Mouse (Mus musculus) forebrain, embryonic 15.5 days (tissue): Measurements from ENCODE around the gene Fry. TPM values are rescaled to one million over a fixed set of nuclear protein-coding genes. Genes with fewer than 3 reads are reported as not detected.
A peak's percentile ranks its signal among the peaks of the same experiment; 100 is the strongest.

Source experiments
- ATAC-seq: fragments of 200-750 bp; cut with Nextera tagmentation; replicated peaks from 2 replicates; pipeline ENCODE4 v1.8.0; 2017; ENCODE audit warnings: mild to moderate bottlenecking, moderate TSS enrichment, moderate library complexity
- H3K27ac ChIP-seq: fragments of 300-500 bp; sonication (generic); replicated peaks from 2 replicates; pipeline ENCODE4 v1.5.1; 2015; ENCODE audit warnings: mild to moderate bottlenecking, inconsistent platforms
- H3K27me3 ChIP-seq: fragments of 300-500 bp; sonication (generic); 2 replicates; pipeline ENCODE4 v1.6.1; 2015; ENCODE audit warnings: inconsistent platforms
- H3K36me3 ChIP-seq: fragments of 300-500 bp; sonication (generic); 2 replicates; pipeline ENCODE4 v1.6.1; 2015; ENCODE audit warnings: mild to moderate bottlenecking, inconsistent platforms
- H3K4me1 ChIP-seq: fragments of 300-500 bp; sonication (generic); 2 replicates; pipeline ENCODE4 v1.6.1; 2015; ENCODE audit warnings: inconsistent platforms
- H3K4me2 ChIP-seq: fragments of 300-500 bp; sonication (generic); replicated peaks from 2 replicates; pipeline ENCODE4 v1.6.1; 2015; ENCODE audit warnings: mild to moderate bottlenecking, inconsistent platforms
- H3K4me3 ChIP-seq: fragments of 300-500 bp; sonication (generic); 2 replicates; pipeline ENCODE4 v1.5.1; 2015; ENCODE audit warnings: mild to moderate bottlenecking, inconsistent platforms
- H3K9ac ChIP-seq: fragments of 300-500 bp; sonication (generic); replicated peaks from 2 replicates; pipeline ENCODE4 v1.6.1; 2015; ENCODE audit warnings: mild to moderate bottlenecking, inconsistent platforms
- H3K9me3 ChIP-seq: fragments of 300-500 bp; sonication (generic); 2 replicates; pipeline ENCODE4 v1.6.1; 2016; ENCODE audit warnings: inconsistent platforms
- WGBS: fragments of 180-500 bp; shearing (Covaris S2); methylation state at CpG from one replicate; pipeline ENCODE4 v1.1.7; 2015; ENCODE audit warnings: mixed read lengths; 5-methylcytosine and 5-hydroxymethylcytosine counted together
- polyA plus RNA-seq: library from polyadenylated mRNA; unstranded; fragments of >200 nt; fragmentation: Nextera tagmentation; extraction: Ambion mirVana; gene quantifications from 2 replicates; pipeline ENCODE4 v1.2.1, GENCODE M21; 2015

The Fry gene
- polyA plus RNA-seq, 1 experiment from 2014 or later = 36.3 TPM

DNA sequence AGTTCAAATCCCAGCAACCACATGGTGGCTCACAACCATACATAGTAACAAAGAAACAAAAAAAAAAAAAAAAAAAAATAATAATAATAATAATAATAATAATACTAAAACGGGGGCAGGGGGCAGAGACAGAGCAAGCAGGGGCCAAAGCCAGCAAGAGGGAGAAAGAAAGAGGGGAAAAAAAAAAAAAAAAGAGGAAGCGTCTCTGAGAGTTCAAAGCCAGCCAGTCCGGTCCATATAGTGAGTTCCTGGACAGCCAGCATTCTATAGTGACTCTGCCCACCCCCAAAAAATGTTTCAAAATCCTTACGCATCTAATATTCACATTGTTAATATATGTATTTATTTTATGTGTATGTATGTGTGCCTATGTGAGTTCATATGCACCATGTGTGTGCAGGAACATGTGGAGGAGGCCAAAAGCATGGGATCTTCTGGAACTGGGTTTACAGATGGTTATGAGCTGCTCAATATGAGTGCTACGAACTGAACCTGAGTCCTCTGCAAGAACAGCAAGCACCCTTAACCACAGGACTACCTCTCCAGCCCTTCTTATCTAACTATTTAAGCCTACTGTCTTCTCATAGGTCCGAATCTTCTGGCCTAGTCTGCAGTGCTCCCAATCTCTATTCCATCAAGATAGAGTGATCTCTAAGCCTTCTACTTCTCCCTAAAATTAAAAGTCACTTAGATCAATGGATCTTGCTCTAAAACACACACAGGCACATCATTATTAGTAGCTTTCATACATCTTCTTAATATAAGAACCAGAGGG lies 392.2 kb downstream of the Fry start:
- Histone ChIP-seq H3K9ac (no peak overlapping the region), H3K4me2 (no peak overlapping the region), H3K27ac (no peak overlapping the region), H3K36me3 (no peaks in the 10 kb centered on the region), H3K4me3 (no peak overlapping the region), H3K9me3 (no peaks in the 10 kb centered on the region), H3K27me3 (no peaks in the 10 kb centered on the region), H3K4me1 (no peaks in the 10 kb centered on the region)
- no peak for ATAC-seq
- 86% methylated on average over 6 of the region's 6 CpGs for WGBS

- Histone ChIP-seq H3K4me1 (no peaks in the 10 kb centered on the region), H3K4me3 (no peak overlapping the region), H3K36me3 (no peaks in the 10 kb centered on the region), H3K27me3 (no peaks in the 10 kb centered on the region), H3K27ac (no peak overlapping the region), H3K4me2 (no peak overlapping the region), H3K9me3 (no peaks in the 10 kb centered on the region), H3K9ac (no peak overlapping the region)
- ATAC-seq = no peak
- 77% methylated on average over 4 of the region's 4 CpGs for WGBS
Measured at GRCm38 (mm10) chr5:150513264-150513663, 394.8 kb downstream of the Fry start.

DNA sequence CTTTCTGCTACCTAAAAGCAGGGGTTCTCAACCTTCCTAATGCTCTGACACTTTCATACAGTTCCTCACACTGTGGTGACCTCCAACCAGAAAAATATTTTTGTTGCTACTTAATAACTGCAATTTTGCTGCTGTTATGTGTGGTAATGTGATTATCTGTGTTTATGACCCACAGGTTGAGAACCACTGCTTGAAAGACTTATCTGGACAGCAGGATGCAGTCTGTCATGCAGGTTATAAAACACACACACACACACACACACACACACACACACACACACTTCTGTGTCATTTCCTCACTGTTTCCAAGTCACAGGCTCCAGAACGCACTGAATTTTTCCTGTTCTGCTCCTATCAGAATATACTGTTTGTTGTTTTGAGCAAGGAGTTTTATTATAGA lies 395.6 kb downstream of the Fry start:
- no peak overlapping the region for H3K27ac ChIP-seq

DNA sequence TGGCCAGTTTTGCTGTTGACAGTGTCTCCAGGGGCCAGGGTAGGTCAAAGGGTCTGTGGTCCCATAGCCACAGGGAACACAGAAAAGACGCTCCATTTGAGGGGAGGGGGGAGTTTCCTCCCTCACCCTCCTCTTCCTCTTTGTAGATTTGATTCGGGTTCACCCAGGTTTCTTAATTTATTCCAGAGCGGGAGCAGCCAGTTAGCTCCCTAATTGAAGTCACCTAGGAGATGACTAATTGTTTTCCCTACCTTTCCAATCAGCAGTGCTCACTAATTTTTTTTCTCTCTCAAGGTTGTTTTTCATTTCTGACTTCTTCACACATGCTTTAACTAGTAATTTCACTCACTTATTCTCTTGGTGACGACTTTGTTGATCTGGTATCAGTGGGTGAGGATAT lies 399.6 kb downstream of the Fry start, which contains the start of gene Zar1l:
Gene Zar1l (minus strand): TSS at position 101 of the 400 bp plus-strand sequence.
- Histone ChIP-seq H3K9me3 (no peaks in the 10 kb centered on the region), H3K4me1 (peaks cover 7% of the 10 kb centered on the region), H3K4me3 (no peak within 1 kb of the TSS), H3K27ac (no peak within 1 kb of the TSS), H3K4me2 (no peak within 1 kb of the TSS), H3K9ac (no peak within 1 kb of the TSS), H3K27me3 (no peaks in the 10 kb centered on the region), H3K36me3 (no peaks in the 10 kb centered on the region)
- ATAC-seq = no peak
- WGBS = 38% methylated on average over 4 of the region's 4 CpGs

More for the DNA sequence above, 395.6 kb downstream of the Fry start:
- H3K4me2 ChIP-seq = no peak overlapping the region
- whole genome bisulfite sequencing = 91% methylated on average over 1 of the region's 1 CpGs
- H3K9ac ChIP-seq = no peak overlapping the region
- no peaks in the 10 kb centered on the region for H3K9me3 ChIP-seq
- H3K27me3 ChIP-seq = no peaks in the 10 kb centered on the region
- no peak overlapping the region for H3K4me3 ChIP-seq
- H3K36me3 ChIP-seq = no peaks in the 10 kb centered on the region
- no peaks in the 10 kb centered on the region for H3K4me1 ChIP-seq
- ATAC-seq = no peak

GRCm38 (mm10) chr5:150519551-150519950 lies 401.1 kb downstream of the Fry start:
- Histone ChIP-seq H3K9ac (no peak overlapping the region), H3K36me3 (no peaks in the 10 kb centered on the region), H3K27ac (no peak overlapping the region), H3K9me3 (no peaks in the 10 kb centered on the region), H3K4me1 (peaks cover 11% of the 10 kb centered on the region), H3K4me2 (no peak overlapping the region), H3K4me3 (no peak overlapping the region), H3K27me3 (no peaks in the 10 kb centered on the region)
- WGBS = 88% methylated on average over 1 of the region's 1 CpGs
- no peak for ATAC-seq

DNA sequence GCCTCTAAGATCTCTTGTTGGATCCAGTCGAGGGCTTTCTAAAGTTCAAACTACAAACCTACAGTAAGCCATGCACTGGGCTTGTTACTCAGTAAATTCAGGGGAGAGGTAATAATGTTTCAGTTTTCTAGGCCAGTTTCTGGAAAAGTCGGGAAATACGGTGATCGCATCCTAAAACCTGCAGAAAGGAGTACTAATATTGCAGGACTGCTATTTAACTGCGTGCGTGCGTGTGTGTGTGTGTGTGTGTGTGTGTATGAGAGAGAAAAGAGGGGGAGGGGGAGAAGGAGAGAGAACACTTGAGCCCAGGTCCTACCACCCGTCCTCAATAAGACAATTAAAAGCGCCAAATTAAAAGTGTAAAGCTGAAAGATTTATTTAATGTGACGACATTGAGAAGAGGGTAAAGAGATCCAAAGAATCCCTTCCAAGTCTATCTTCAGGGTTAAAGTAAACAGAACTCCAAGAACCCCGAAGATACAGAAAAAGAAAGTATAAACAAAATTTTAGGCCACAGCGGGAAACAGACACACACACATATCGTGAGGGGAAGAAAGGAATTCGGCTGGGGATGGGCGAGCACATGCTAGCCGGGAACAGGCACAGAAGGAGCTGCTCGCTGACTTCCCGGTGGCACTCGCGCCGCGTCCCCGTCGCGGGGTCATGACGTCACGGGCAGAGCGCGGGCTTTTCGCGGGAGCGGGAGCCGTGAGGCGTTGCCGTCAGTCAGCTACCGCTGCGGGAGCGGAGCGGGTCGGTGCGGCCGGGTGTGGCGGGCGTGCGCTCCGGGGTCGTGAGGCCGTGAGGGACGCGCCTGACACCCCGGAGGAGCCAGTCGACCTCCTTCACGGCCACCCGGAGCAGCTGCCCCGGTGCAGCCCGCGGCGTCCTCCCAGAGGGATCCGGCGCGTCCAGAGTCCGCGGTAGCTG lies 403.8 kb downstream of the Fry start, which contains the start of gene Brca2:
Gene Brca2 (plus strand): TSS at position 694 of the 930 bp plus-strand sequence.
- Histone ChIP-seq H3K9ac (peak within 1 kb of the TSS; percentile 73), H3K4me2 (peak within 1 kb of the TSS; percentile 54), H3K27ac (peak within 1 kb of the TSS; percentile 67), H3K36me3 (no peaks in the 10 kb centered on the region), H3K4me1 (peaks cover 11% of the 10 kb centered on the region), H3K27me3 (no peaks in the 10 kb centered on the region), H3K9me3 (no peaks in the 10 kb centered on the region), H3K4me3 (peak within 1 kb of the TSS; percentile 64)
- peak; percentile 96 for ATAC-seq
- 4% methylated on average over 63 of the region's 63 CpGs for WGBS

DNA sequence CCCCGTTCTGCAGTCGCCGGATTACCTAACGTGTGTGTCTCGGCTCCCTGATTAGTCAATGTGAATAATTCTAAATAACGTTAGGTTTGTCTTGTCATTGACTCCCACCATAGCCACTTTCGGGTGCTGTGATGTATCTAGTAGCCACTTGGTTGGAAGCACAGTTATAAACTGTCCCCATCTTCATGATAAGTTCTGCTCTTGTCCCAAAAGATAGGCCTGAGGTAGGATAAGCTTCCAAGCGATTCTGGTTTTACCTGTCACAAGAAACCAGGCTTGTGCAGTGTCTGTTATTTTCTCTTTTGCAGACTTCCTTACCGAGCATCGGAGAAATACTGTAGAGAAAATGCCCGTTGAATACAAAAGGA lies 404.4 kb downstream of the Fry start:
- H3K9ac ChIP-seq = peak overlapping the region; percentile 73
- H3K4me1 ChIP-seq = peaks cover 11% of the 10 kb centered on the region
- no peaks in the 10 kb centered on the region for H3K27me3 ChIP-seq
- H3K36me3 ChIP-seq = no peaks in the 10 kb centered on the region
- H3K4me2 ChIP-seq = peak overlapping the region; percentile 54
- H3K4me3 ChIP-seq = peak overlapping the region; percentile 64
- 6% methylated on average over 11 of the region's 11 CpGs for whole genome bisulfite sequencing
- ATAC-seq = no peak
- H3K9me3 ChIP-seq = no peaks in the 10 kb centered on the region
- peak overlapping the region; percentile 67; the same call in 1 of the 2 replicates for H3K27ac ChIP-seq

DNA sequence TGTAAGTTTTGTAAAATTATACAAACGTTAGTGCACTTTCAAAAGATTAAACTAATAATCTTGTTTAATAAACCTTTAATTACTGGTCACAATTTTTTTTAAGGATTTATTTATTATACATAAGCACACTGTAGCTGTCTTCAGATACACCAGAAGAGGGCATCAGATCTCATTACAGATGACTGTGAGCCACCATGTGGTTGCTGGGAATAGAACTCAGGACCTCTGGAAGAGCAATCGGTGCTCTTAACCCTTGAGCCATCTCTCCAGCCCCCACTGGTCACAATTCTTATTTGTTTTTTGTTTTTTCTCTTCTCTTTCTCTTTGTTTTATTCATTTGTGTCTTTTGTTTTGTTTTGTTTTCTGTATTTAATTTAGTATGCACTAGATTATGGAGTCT lies 406.8 kb downstream of the Fry start:
- Histone ChIP-seq H3K27ac (no peak overlapping the region), H3K4me2 (no peak overlapping the region), H3K27me3 (no peaks in the 10 kb centered on the region), H3K36me3 (no peaks in the 10 kb centered on the region), H3K4me3 (no peak overlapping the region), H3K9me3 (no peaks in the 10 kb centered on the region), H3K9ac (no peak overlapping the region), H3K4me1 (peaks cover 11% of the 10 kb centered on the region)
- WGBS = 84% methylated on average over 2 of the region's 2 CpGs
- ATAC-seq = no peak

DNA sequence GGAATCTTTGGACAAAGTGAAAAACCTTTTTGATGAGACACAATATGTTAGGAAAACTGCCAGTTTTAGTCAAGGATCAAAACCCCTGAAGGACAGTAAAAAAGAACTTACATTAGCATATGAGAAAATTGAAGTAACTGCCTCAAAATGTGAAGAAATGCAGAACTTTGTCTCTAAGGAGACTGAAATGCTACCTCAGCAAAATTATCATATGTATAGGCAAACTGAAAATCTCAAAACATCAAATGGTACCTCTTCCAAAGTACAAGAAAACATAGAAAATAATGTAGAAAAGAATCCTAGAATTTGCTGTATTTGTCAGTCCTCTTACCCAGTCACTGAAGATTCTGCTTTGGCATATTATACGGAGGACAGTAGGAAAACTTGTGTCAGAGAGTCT lies 422.9 kb downstream of the Fry start:
- Histone ChIP-seq H3K4me2 (no peak overlapping the region), H3K9ac (no peak overlapping the region), H3K27ac (no peak overlapping the region), H3K36me3 (peaks cover 24% of the 10 kb centered on the region), H3K4me3 (no peak overlapping the region), H3K27me3 (no peaks in the 10 kb centered on the region), H3K9me3 (no peaks in the 10 kb centered on the region), H3K4me1 (no peaks in the 10 kb centered on the region)
- ATAC-seq = no peak
- 100% methylated on average over 1 of the region's 1 CpGs for WGBS

DNA sequence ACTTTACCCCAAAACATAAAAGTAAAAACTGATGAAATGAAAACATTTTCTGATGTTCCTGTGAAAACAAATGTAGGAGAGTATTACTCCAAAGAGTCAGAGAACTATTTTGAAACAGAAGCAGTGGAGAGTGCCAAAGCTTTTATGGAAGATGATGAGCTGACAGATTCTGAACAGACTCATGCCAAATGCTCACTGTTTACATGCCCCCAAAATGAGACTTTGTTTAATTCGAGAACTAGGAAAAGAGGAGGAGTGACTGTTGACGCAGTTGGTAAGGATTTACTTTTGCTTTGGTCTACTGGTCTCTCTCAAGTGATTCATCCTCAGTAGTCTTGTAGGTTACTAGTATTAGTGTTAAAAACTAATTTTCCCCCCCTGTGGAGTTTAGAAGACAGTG lies 424.7 kb downstream of the Fry start:
- H3K4me3 ChIP-seq = no peak overlapping the region
- no peak overlapping the region for H3K9ac ChIP-seq
- 92% methylated on average over 2 of the region's 2 CpGs for WGBS
- H3K27ac ChIP-seq = no peak overlapping the region
- H3K27me3 ChIP-seq = no peaks in the 10 kb centered on the region
- H3K4me1 ChIP-seq = no peaks in the 10 kb centered on the region
- ATAC-seq = no peak
- H3K36me3 ChIP-seq = peaks cover 20% of the 10 kb centered on the region
- H3K4me2 ChIP-seq = no peak overlapping the region
- H3K9me3 ChIP-seq = no peaks in the 10 kb centered on the region
